Mouse (Mus musculus): ENCODE results near the gene Pecam1. TPM values are rescaled to one million over a fixed set of nuclear protein-coding genes. Genes with fewer than 3 reads are reported as not detected.
"Not testable (repeated sequence)": the region's sequence is repeated elsewhere in the genome, so short reads cannot be mapped to it uniquely, and the experiment has no call there.

Gene Pecam1
- polyA plus RNA-seq, 1 experiment from 2014 or later = 44.3 TPM

- DNase-seq (ENCODE audit: low spot score) = no peak
- Histone ChIP-seq H3K9ac (ENCODE audit: low read length) (no peak overlapping the region), H3K4me3 (ENCODE audit: low read depth, low read length) (no peak overlapping the region), H3K9me3 (ENCODE audit: control insufficient read depth, low read length) (no peaks in the 10 kb centered on the region), H3K27ac (ENCODE audit: low read depth) (no peak overlapping the region), H3K4me2 (ENCODE audit: low read length) (no peak overlapping the region), H3K36me3 (ENCODE audit: control insufficient read depth, insufficient read depth, low read length) (peaks cover 74% of the 10 kb centered on the region), H3K4me1 (replicated peaks; ENCODE audit: control insufficient read depth, insufficient read depth, low read length) (peaks cover 14% of the 10 kb centered on the region), H3K27me3 (replicated peaks; ENCODE audit: control insufficient read depth, insufficient read depth, low read length) (no peaks in the 10 kb centered on the region)
- no peak for ATAC-seq (replicated peaks; ENCODE audit: low FRiP score, low TSS enrichment, low read depth)
- WGBS = 93% methylated on average over 2 of the region's 2 CpGs
Measured at GRCm38 (mm10) chr11:106784476-106784875, 34.0 kb upstream of the Pecam1 start.

- peaks cover 74% of the 10 kb centered on the region for H3K36me3 ChIP-seq (ENCODE audit: control insufficient read depth, insufficient read depth, low read length)
- ATAC-seq (replicated peaks; ENCODE audit: low FRiP score, low TSS enrichment, low read depth) = no peak
- 84% methylated on average over 9 of the region's 9 CpGs for WGBS
Measured at GRCm38 (mm10) chr11:106782841-106783764, 32.7 kb upstream of the Pecam1 start.

GRCm38 (mm10) chr11:106782271-106782670, 31.8 kb upstream of the Pecam1 start:
- peaks cover 73% of the 10 kb centered on the region for H3K36me3 ChIP-seq (ENCODE audit: control insufficient read depth, insufficient read depth, low read length)

More at GRCm38 (mm10) chr11:106782841-106783764, 32.7 kb upstream of the Pecam1 start:
- no peak for DNase-seq (ENCODE audit: low spot score)
- Histone ChIP-seq H3K9ac (ENCODE audit: low read length) (no peak overlapping the region), H3K27ac (ENCODE audit: low read depth) (no peak overlapping the region), H3K4me2 (ENCODE audit: low read length) (no peak overlapping the region), H3K27me3 (replicated peaks; ENCODE audit: control insufficient read depth, insufficient read depth, low read length) (no peaks in the 10 kb centered on the region), H3K4me3 (ENCODE audit: low read depth, low read length) (no peak overlapping the region), H3K9me3 (ENCODE audit: control insufficient read depth, low read length) (no peaks in the 10 kb centered on the region), H3K4me1 (replicated peaks; ENCODE audit: control insufficient read depth, insufficient read depth, low read length) (peaks cover 15% of the 10 kb centered on the region)

GRCm38 (mm10) chr11:106780590-106781220, 30.3 kb upstream of the Pecam1 start:
- peaks cover 66% of the 10 kb centered on the region for H3K36me3 ChIP-seq (ENCODE audit: control insufficient read depth, insufficient read depth, low read length)
- H3K9me3 ChIP-seq (ENCODE audit: control insufficient read depth, low read length) = no peaks in the 10 kb centered on the region
- DNase-seq (ENCODE audit: low spot score) (no peak), ATAC-seq (replicated peaks; ENCODE audit: low FRiP score, low TSS enrichment, low read depth) (no peak)
- H3K4me3 ChIP-seq (ENCODE audit: low read depth, low read length) = no peak overlapping the region
- no peaks in the 10 kb centered on the region for H3K27me3 ChIP-seq (replicated peaks; ENCODE audit: control insufficient read depth, insufficient read depth, low read length)
- peaks cover 14% of the 10 kb centered on the region for H3K4me1 ChIP-seq (replicated peaks; ENCODE audit: control insufficient read depth, insufficient read depth, low read length)
- H3K9ac ChIP-seq (ENCODE audit: low read length) = no peak overlapping the region
- no peak overlapping the region for H3K4me2 ChIP-seq (ENCODE audit: low read length)
- 78% methylated on average over 6 of the region's 6 CpGs for WGBS
- H3K27ac ChIP-seq (ENCODE audit: low read depth) = no peak overlapping the region

More at GRCm38 (mm10) chr11:106782271-106782670, 31.8 kb upstream of the Pecam1 start:
- not testable (repeated sequence) for H3K9ac ChIP-seq (ENCODE audit: low read length); H3K4me2 ChIP-seq (ENCODE audit: low read length); H3K4me3 ChIP-seq (ENCODE audit: low read depth, low read length); DNase-seq (ENCODE audit: low spot score); H3K27ac ChIP-seq (ENCODE audit: low read depth); H3K9me3 ChIP-seq (ENCODE audit: control insufficient read depth, low read length); H3K27me3 ChIP-seq (replicated peaks; ENCODE audit: control insufficient read depth, insufficient read depth, low read length); ATAC-seq (replicated peaks; ENCODE audit: low FRiP score, low TSS enrichment, low read depth)
- WGBS = 84% methylated on average over 7 of the region's 7 CpGs
- peaks cover 24% of the 10 kb centered on the region for H3K4me1 ChIP-seq (replicated peaks; ENCODE audit: control insufficient read depth, insufficient read depth, low read length)

- Histone ChIP-seq H3K36me3 (ENCODE audit: control insufficient read depth, insufficient read depth, low read length) (peaks cover 66% of the 10 kb centered on the region), H3K27me3 (replicated peaks; ENCODE audit: control insufficient read depth, insufficient read depth, low read length) (no peaks in the 10 kb centered on the region), H3K27ac (ENCODE audit: low read depth) (peak overlapping the region; percentile 95; the same call in 1 of the 2 replicates), H3K9ac (ENCODE audit: low read length) (no peak overlapping the region), H3K4me3 (ENCODE audit: low read depth, low read length) (no peak overlapping the region), H3K4me2 (ENCODE audit: low read length) (no peak overlapping the region), H3K4me1 (replicated peaks; ENCODE audit: control insufficient read depth, insufficient read depth, low read length) (peaks cover 10% of the 10 kb centered on the region), H3K9me3 (ENCODE audit: control insufficient read depth, low read length) (no peaks in the 10 kb centered on the region)
- WGBS = 69% methylated on average over 4 of the region's 4 CpGs
- no peak for ATAC-seq (replicated peaks; ENCODE audit: low FRiP score, low TSS enrichment, low read depth)
- DNase-seq (ENCODE audit: low spot score) = peak; percentile 57
Measured at GRCm38 (mm10) chr11:106780089-106780425, 29.6 kb upstream of the Pecam1 start.

GRCm38 (mm10) chr11:106779388-106780088, 29.1 kb upstream of the Pecam1 start, which contains the start of gene Polg2:
Polg2 (minus strand) TSS chr11:106779537.
- Histone ChIP-seq H3K36me3 (ENCODE audit: control insufficient read depth, insufficient read depth, low read length) (peaks cover 66% of the 10 kb centered on the region), H3K4me2 (ENCODE audit: low read length) (peak within 1 kb of the TSS; percentile 68), H3K9me3 (ENCODE audit: control insufficient read depth, low read length) (no peaks in the 10 kb centered on the region), H3K9ac (ENCODE audit: low read length) (peak within 1 kb of the TSS; percentile 89), H3K4me3 (ENCODE audit: low read depth, low read length) (peak within 1 kb of the TSS; percentile 74), H3K27me3 (replicated peaks; ENCODE audit: control insufficient read depth, insufficient read depth, low read length) (no peaks in the 10 kb centered on the region), H3K27ac (ENCODE audit: low read depth) (peak within 1 kb of the TSS; percentile 95), H3K4me1 (replicated peaks; ENCODE audit: control insufficient read depth, insufficient read depth, low read length) (peaks cover 10% of the 10 kb centered on the region)
- 2% methylated on average over 30 of the region's 30 CpGs for WGBS
- DNase-seq (ENCODE audit: low spot score) (peak; percentile 94), ATAC-seq (replicated peaks; ENCODE audit: low FRiP score, low TSS enrichment, low read depth) (peak; percentile 97)

- H3K27ac ChIP-seq (ENCODE audit: low read depth) = peak overlapping the region; percentile 95
- peak overlapping the region; percentile 74 for H3K4me3 ChIP-seq (ENCODE audit: low read depth, low read length)
- H3K27me3 ChIP-seq (replicated peaks; ENCODE audit: control insufficient read depth, insufficient read depth, low read length) = no peaks in the 10 kb centered on the region
- peaks cover 10% of the 10 kb centered on the region for H3K4me1 ChIP-seq (replicated peaks; ENCODE audit: control insufficient read depth, insufficient read depth, low read length)
- WGBS = 2% methylated on average over 39 of the region's 39 CpGs
- H3K9me3 ChIP-seq (ENCODE audit: control insufficient read depth, low read length) = no peaks in the 10 kb centered on the region
- peaks cover 66% of the 10 kb centered on the region for H3K36me3 ChIP-seq (ENCODE audit: control insufficient read depth, insufficient read depth, low read length)
- ATAC-seq (replicated peaks; ENCODE audit: low FRiP score, low TSS enrichment, low read depth) = peak; percentile 70
- peak overlapping the region; percentile 89 for H3K9ac ChIP-seq (ENCODE audit: low read length)
- DNase-seq (ENCODE audit: low spot score) = no peak
- peak overlapping the region; percentile 68 for H3K4me2 ChIP-seq (ENCODE audit: low read length)
Measured at GRCm38 (mm10) chr11:106778589-106779387, 28.4 kb upstream of the Pecam1 start.

- DNase-seq (ENCODE audit: low spot score) (no peak), ATAC-seq (replicated peaks; ENCODE audit: low FRiP score, low TSS enrichment, low read depth) (no peak)
- Histone ChIP-seq H3K9me3 (ENCODE audit: control insufficient read depth, low read length) (no peaks in the 10 kb centered on the region), H3K4me1 (replicated peaks; ENCODE audit: control insufficient read depth, insufficient read depth, low read length) (peaks cover 10% of the 10 kb centered on the region), H3K27ac (ENCODE audit: low read depth) (no peak overlapping the region), H3K4me3 (ENCODE audit: low read depth, low read length) (peak overlapping the region; percentile 74; the same call in 1 of the 2 replicates), H3K27me3 (replicated peaks; ENCODE audit: control insufficient read depth, insufficient read depth, low read length) (no peaks in the 10 kb centered on the region), H3K36me3 (ENCODE audit: control insufficient read depth, insufficient read depth, low read length) (peaks cover 66% of the 10 kb centered on the region), H3K9ac (ENCODE audit: low read length) (no peak overlapping the region; the same call in 1 of the 2 replicates), H3K4me2 (ENCODE audit: low read length) (peak overlapping the region; percentile 68)
- whole genome bisulfite sequencing = 92% methylated on average over 7 of the region's 7 CpGs
Measured at GRCm38 (mm10) chr11:106778132-106778531, 27.7 kb upstream of the Pecam1 start.

Data from intestine, embryonic 14.5 days (tissue).